Mouse (Mus musculus): ENCODE measurements around the gene Elovl5.

Gene Elovl5

GRCm38 (mm10) chr9:77929296-77929695, 12.1 kb downstream of the Elovl5 start:
- no peak for DNase-seq

- no peak for DNase-seq
Measured at GRCm38 (mm10) chr9:77930036-77930859, 13.1 kb downstream of the Elovl5 start.

- peak; percentile 49 for DNase-seq
Measured at GRCm38 (mm10) chr9:77930860-77931184, 13.7 kb downstream of the Elovl5 start.

- DNase-seq = no peak
Measured at GRCm38 (mm10) chr9:77931740-77932139, 14.6 kb downstream of the Elovl5 start.

- DNase-seq = no peak
Measured at GRCm38 (mm10) chr9:77935818-77936611, 18.9 kb downstream of the Elovl5 start.

GRCm38 (mm10) chr9:77937875-77938274, 20.7 kb downstream of the Elovl5 start:
- no peak for DNase-seq

GRCm38 (mm10) chr9:77938761-77939553, 21.8 kb downstream of the Elovl5 start:
- peak; percentile 74 for DNase-seq

GRCm38 (mm10) chr9:77939554-77939920, 22.4 kb downstream of the Elovl5 start:
- DNase-seq = no peak

- peak; percentile 43 for DNase-seq
Measured at GRCm38 (mm10) chr9:77941058-77941457, 23.9 kb downstream of the Elovl5 start.

- DNase-seq = no peak
Measured at GRCm38 (mm10) chr9:77941836-77942235, 24.7 kb downstream of the Elovl5 start.

GRCm38 (mm10) chr9:77942411-77942810, 25.2 kb downstream of the Elovl5 start:
- no peak for DNase-seq

- no peak for DNase-seq
Measured at GRCm38 (mm10) chr9:77943316-77943715, 26.2 kb downstream of the Elovl5 start.

- DNase-seq = no peak
Measured at GRCm38 (mm10) chr9:77944195-77944594, 27.0 kb downstream of the Elovl5 start.

GRCm38 (mm10) chr9:77945792-77946666, 28.9 kb downstream of the Elovl5 start:
- no peak for DNase-seq

GRCm38 (mm10) chr9:77948214-77948613, 31.1 kb downstream of the Elovl5 start:
- no peak for DNase-seq

- DNase-seq = no peak
Measured at GRCm38 (mm10) chr9:77949753-77950268, 32.6 kb downstream of the Elovl5 start.

- DNase-seq = no peak
Measured at GRCm38 (mm10) chr9:77950841-77951475, 33.8 kb downstream of the Elovl5 start.

GRCm38 (mm10) chr9:77951971-77952370, 34.8 kb downstream of the Elovl5 start:
- no peak for DNase-seq

- no peak for DNase-seq
Measured at GRCm38 (mm10) chr9:77953053-77953452, 35.9 kb downstream of the Elovl5 start.

- DNase-seq = no peak
Measured at GRCm38 (mm10) chr9:77954496-77954895, 37.3 kb downstream of the Elovl5 start.

- DNase-seq = no peak
Measured at GRCm38 (mm10) chr9:77954981-77955380, 37.8 kb downstream of the Elovl5 start.

- peak; percentile 34 for DNase-seq
Measured at GRCm38 (mm10) chr9:77955511-77955910, 38.3 kb downstream of the Elovl5 start.

Measured in lung, postnatal 10 days (tissue).